Mouse (Mus musculus) ovary, postnatal 14 days (tissue): ENCODE data around the gene B4galnt2.
"Not testable (repeated sequence)": the region's sequence is repeated elsewhere in the genome, so short reads cannot be mapped to it uniquely, and the experiment has no call there.

Experiments
- DNase-seq: peaks from one replicate; pipeline ENCODE4 v3.0.0; 2022; ENCODE audit warnings: low spot score

The B4galnt2 gene

GRCm38 (mm10) chr11:95914571-95914991, at the start of gene B4galnt2:
Gene B4galnt2 (minus strand): TSS chr11:95914891.
- peak; percentile 6 for DNase-seq

DNA sequence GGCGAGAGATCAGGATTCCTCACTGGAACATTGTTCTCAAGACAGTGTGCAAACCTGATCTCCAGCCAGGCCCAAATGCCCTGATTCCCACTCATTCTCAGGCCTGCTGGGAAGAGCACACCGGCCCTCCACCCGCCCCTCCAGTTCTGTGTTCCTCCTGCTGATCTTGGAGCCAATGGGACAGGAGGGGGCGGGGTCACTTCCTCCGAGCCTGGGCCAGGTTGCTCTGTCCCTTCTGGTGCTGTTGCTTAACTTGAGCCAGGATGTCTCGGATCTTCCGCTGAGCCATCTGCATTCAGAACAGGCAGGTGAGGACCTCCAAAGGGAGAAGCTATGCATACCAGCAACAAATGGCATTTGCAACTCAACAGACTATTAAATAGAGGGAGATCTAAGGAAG, 48.6 kb upstream of the B4galnt2 start:
- no peak for DNase-seq

DNA sequence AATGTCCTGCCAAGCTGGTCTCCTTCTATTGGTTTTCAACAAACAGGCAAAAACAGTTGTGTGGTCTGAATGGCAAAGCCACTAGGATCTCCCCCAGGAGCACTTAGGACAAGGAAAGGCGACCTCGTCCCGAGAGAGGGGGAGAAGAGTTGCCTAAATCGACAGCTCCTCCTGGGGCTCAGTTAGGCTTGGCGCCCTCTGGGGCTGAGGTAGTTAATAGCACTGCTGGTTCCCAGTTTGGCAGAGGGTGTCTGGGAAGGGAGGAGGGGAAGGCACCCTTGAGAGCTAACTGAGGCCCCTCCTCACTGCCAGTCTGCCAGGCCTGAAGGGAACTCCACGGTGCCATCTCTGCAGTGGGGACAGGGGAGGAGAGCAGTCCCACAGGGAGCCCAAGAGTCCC, 44.5 kb upstream of the B4galnt2 start:
- DNase-seq = no peak

DNA sequence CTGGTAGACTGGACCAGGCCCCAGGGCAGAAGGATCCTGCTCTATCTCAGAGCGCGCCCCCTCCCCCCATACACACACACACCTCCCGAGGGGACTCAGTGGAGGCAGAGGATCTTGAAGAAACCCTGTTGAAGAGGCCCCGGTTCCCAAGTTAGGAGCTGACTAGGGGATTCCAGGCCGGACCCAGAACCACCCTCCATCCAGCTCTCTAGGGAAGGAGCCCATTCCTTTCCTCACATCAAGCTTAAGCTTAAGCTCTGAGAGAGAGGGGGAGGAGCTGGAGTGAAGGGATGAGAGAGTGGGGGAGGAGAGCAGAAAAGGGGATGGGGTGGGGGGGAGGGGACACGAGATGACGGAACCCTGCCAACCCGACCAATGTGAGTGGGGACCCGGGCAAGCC, 43.6 kb upstream of the B4galnt2 start:
- DNase-seq = no peak

- no peak for DNase-seq
These were observed 42.7 kb upstream of the B4galnt2 start for GRCm38 (mm10) chr11:95957407-95957806.

- DNase-seq = no peak
These were observed 38.6 kb upstream of the B4galnt2 start for GRCm38 (mm10) chr11:95953313-95953712.

- no peak for DNase-seq
These were observed 31.3 kb upstream of the B4galnt2 start for GRCm38 (mm10) chr11:95945838-95946472.

GRCm38 (mm10) chr11:95939828-95940507, 25.3 kb upstream of the B4galnt2 start:
- DNase-seq = no peak

DNA sequence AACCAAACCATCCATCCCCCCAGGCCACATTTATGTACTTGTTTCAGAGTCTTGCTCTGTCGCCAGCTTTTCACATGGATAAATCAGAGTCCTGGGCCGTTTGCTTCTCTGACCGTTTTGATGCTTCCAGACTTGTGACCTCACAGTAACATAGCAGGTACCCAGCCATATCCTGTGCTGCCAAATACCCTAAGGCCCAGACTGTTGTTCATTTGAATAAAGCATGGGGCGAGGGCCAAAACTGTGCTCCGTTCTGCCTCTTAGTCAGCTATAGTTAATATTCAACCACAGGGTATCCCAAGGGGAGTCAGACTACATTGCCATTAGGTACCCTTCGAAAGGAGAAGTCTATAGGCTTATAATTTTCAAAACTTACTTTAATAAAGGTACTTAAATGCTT, 21.7 kb upstream of the B4galnt2 start:
- DNase-seq = no peak

- DNase-seq = not testable (repeated sequence)
These were observed 17.5 kb upstream of the B4galnt2 start for GRCm38 (mm10) chr11:95932168-95932567.

- no peak for DNase-seq
These were observed 11.7 kb upstream of the B4galnt2 start for GRCm38 (mm10) chr11:95926398-95926797.

GRCm38 (mm10) chr11:95925976-95926375, 11.3 kb upstream of the B4galnt2 start:
- no peak for DNase-seq

- DNase-seq = no peak
These were observed 9.5 kb upstream of the B4galnt2 start for GRCm38 (mm10) chr11:95924215-95924614.

- not testable (repeated sequence) for DNase-seq
These were observed 8.8 kb upstream of the B4galnt2 start for GRCm38 (mm10) chr11:95923477-95923876.

- DNase-seq = no peak
These were observed 7.4 kb upstream of the B4galnt2 start for GRCm38 (mm10) chr11:95921991-95922621.

GRCm38 (mm10) chr11:95916426-95916825, 1.7 kb upstream of the B4galnt2 start:
- no peak for DNase-seq

GRCm38 (mm10) chr11:95915006-95915710, 467 bp upstream of the B4galnt2 start:
- DNase-seq = no peak

- no peak for DNase-seq
These were observed 628 bp downstream of the B4galnt2 start for GRCm38 (mm10) chr11:95913959-95914566.

GRCm38 (mm10) chr11:95911579-95911978, 3.1 kb downstream of the B4galnt2 start:
- DNase-seq = no peak

DNA sequence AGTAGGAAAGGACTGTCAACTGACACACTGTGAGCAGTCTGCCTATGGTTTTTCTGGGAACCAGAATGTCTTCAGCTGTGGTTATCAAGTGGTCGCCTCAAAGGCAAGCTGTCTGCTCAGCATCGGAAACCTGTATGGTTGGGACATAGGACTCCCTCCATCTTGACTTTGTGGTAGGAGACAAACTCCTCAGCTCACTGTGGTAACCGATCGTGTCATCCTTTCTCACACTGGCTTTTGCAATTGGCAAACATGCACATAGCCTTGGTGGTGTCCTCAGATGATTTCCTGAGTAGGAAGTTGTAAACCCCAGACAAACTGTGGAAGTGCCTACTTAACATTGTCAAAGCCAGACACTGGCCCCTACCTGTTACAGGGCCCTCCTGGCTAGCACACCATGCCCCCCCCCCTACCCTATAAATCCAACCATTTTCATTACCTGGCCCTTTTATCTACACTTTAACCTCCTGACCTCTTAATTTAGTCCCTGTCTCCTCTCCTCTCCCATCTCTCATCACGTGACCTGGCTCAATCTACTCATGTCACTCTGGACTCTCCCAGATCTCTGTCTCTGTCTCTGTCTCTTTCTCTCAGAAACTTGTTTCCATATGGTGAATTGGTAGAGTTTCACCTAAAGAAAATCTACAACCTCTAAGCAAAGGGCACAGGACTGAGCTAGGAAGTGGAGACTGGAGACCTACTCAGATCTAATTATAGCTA, 6.7 kb downstream of the B4galnt2 start:
- DNase-seq = no peak

GRCm38 (mm10) chr11:95904290-95904689, 10.4 kb downstream of the B4galnt2 start:
- DNase-seq = no peak
